Mouse (Mus musculus): ENCODE results near the gene Slc17a2.

Slc17a2 gene

DNA sequence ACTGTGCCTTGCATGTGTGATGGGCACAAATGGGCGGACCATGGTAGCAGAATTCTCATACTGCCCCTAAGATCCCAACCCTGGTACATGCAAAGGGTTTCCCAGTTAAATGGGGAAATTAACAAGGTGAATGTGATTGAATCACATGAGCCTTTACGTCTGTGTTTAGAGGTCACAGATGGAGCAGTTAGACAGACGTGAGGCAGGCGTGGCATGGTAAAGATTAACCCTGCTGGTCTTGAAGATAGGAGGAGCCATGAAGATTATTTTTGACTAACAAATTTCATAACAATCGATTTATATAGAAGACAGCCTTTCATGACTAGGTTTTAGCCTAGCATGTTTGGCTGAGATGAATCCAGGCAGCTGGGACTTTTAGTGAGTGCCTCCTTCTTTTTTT lies 66.3 kb downstream of the Slc17a2 start:
- intact Hi-C loops (cut with DNase I), result no loop called here
